Mouse (Mus musculus): ENCODE results near the gene Klhl30.

GRCm38 (mm10) chr1:91397927-91398259 is 47.1 kb downstream of the Klhl30 start:
- no peak for TF ChIP-seq CTCF (IDR thresholded peaks at IDR 0.05)
- no peak for TF ChIP-seq EP300 (IDR thresholded peaks at IDR 0.05)

All from lung, postnatal 0 days (tissue).